Mouse (Mus musculus): ENCODE results near the gene Kazald1.
A peak's percentile ranks its signal among the peaks of the same experiment; 100 is the strongest.

Gene Kazald1

DNA sequence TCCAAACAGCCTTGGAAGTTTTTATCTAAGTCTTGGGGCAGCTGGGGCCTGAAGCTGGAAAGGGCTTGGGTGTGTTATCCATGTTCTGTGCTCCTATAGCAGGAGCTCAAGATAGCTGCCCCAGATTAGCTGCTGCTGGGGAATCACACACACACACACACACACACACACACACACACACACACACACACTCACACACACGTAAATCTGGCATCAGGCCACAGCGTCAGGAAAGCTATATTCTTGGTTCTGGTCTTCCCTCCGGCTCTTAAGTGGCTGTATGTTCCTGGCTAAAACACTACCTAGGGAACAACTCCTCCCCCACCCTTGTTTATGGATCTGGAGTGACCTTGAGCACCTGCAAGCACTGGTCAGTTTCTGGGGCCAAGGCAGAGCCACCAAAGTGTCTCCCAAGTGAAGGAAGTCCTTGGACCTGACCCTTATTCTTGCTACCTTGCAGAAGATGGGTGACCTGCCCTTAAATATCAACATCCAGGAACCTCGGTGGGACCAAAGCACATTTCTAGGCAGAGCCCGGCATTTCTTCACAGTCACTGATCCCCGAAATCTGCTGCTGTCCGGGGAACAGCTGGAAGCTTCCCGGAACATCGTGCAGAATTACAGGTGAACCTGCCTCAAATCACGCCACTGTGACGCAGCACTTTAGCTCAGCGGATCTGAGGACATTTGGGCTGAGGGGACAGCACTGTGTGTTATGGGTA, 26.2 kb upstream of the Kazald1 start:
- DNase-seq: no peak

- no peak for DNase-seq
Observed at GRCm38 (mm10) chr19:45049523-45049922, 25.5 kb upstream of the Kazald1 start.

GRCm38 (mm10) chr19:45053451-45053850, 21.6 kb upstream of the Kazald1 start:
- no peak for DNase-seq

- no peak for DNase-seq
Observed at GRCm38 (mm10) chr19:45054892-45055690, 19.9 kb upstream of the Kazald1 start.

DNA sequence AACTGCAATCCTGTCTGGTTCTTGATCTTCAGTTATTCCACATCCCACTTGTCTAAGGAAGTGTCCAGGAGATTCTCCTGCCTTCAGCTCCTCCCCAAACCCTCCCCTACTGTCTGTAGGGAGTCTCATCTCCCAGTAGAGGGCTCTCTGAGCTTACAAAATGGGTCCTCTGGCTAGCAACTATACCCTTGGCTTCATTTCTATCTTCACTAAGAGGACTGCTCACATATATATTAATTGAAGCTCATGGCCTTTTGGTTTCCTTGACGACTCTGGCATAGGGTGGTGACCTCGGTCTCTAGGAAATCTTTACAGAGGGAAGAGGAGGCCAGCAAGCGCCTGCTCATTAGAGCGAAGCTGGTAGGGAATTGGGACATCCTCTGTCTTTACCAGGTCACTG, 18.7 kb upstream of the Kazald1 start:
- DNase-seq: no peak

- peak; percentile 66 for DNase-seq
Observed at GRCm38 (mm10) chr19:45056908-45057698, 17.9 kb upstream of the Kazald1 start.

DNA sequence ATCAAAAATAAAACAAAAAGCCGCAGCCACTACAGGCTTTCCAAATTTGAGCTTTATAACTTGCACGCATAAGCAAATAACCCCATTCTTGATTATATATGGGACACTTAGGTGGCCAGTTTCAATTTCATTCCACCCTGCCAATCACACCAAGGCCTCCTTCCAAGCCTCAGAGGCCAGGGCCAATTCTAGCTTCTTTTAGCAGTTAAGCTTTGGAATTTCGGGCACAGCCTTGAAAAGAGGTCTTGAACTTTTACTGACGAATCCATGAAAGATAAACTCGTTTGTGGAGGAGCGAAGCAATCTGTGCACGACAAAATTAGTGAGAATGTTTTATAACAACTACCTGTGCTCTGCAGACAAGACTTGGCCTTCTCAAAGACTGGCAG, 17.3 kb upstream of the Kazald1 start:
- DNase-seq: no peak

- DNase-seq: peak; percentile 89
Observed at GRCm38 (mm10) chr19:45058113-45058839, 16.8 kb upstream of the Kazald1 start.

- DNase-seq: peak; percentile 33
Observed at GRCm38 (mm10) chr19:45058841-45059240, 16.2 kb upstream of the Kazald1 start.

GRCm38 (mm10) chr19:45063565-45064292, 11.3 kb upstream of the Kazald1 start:
- DNase-seq: peak; percentile 74

DNA sequence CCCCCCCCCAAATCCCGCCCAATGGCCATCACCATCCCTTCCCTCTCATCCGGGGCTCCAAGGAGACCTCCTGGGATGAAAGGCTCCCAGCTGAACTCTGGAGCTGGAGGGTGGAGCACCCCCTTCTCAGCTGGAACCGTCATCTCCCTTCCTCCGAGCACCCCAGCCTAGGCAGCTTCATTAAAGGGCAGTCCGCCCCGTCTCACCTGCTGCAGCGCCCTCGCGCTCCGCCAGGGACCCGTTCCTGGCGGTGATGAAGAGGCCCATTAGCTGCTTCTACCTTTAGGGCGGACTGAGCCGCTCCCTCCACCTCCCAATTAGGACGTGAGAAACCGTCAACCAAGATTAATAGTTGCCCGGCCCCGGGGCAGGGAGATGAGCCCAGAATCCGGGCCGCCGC, 9.8 kb upstream of the Kazald1 start:
- no peak for DNase-seq

- no peak for DNase-seq
Observed at GRCm38 (mm10) chr19:45067170-45067569, 7.9 kb upstream of the Kazald1 start.

DNA sequence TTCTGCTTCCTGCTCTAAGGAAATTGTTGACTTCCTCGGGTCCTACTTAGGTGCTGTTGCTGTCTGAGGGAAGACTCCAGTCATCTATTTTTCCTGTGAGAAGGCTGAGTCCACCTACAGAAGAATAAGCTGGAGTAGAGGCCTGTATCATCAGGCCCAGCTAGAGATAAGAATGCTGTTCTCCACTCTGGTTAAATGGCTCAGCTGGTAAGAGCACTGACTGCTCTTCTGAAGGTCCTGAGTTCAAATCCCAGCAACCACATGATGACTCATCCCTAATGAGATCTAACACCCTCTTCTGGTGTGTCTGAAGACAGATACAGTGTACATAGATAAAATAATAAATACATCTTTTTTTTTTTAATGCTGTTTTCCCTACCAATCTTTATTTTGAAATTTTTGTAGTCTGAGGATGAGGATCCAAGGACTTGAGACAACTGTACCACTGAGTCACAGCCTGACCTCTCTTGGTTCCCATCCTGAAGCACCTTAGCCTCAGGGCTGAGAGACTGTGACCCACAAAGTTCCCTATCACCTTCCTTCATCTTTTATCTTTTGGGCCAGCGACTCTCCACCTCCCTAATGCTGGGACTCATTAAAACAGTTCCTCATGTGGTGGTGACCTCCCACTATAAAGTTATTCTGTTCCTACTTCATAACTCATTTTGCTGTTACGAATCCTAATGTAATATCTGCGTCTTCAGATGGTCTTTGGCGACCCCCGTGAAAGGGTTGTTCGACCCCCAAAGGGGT, 7.1 kb upstream of the Kazald1 start:
- DNase-seq: no peak

GRCm38 (mm10) chr19:45073871-45074542, 1.0 kb upstream of the Kazald1 start:
- DNase-seq: peak; percentile 99

GRCm38 (mm10) chr19:45075323-45076035, 438 bp downstream of the Kazald1 start:
- DNase-seq: peak; percentile 33

DNA sequence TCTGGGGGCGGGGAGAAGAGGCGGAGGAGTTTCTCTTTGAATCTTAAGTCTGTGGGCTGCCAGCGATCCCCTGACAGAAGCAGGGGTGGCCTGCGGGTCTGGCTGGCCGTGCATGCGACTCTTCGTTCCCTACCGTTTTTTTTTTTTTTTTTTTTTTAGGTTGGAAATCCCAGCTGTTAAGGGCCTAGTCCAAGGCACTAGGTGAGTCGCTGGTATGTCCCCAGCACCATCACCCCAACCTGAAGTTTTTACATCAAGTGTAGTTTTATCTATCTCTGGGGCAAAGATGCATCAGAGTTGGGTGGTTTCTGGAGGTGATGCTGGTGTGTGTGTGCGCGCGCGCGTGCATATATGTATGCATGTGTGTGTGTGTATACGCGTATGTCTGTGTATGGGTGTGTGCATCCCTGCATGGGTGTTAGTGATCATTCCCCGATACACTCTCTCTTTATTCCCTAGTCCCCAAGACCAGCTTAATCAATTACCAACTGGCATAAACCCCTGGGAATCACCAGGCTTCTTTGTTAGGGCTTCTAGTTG, 1.1 kb downstream of the Kazald1 start:
- peak; percentile 30 for DNase-seq

DNA sequence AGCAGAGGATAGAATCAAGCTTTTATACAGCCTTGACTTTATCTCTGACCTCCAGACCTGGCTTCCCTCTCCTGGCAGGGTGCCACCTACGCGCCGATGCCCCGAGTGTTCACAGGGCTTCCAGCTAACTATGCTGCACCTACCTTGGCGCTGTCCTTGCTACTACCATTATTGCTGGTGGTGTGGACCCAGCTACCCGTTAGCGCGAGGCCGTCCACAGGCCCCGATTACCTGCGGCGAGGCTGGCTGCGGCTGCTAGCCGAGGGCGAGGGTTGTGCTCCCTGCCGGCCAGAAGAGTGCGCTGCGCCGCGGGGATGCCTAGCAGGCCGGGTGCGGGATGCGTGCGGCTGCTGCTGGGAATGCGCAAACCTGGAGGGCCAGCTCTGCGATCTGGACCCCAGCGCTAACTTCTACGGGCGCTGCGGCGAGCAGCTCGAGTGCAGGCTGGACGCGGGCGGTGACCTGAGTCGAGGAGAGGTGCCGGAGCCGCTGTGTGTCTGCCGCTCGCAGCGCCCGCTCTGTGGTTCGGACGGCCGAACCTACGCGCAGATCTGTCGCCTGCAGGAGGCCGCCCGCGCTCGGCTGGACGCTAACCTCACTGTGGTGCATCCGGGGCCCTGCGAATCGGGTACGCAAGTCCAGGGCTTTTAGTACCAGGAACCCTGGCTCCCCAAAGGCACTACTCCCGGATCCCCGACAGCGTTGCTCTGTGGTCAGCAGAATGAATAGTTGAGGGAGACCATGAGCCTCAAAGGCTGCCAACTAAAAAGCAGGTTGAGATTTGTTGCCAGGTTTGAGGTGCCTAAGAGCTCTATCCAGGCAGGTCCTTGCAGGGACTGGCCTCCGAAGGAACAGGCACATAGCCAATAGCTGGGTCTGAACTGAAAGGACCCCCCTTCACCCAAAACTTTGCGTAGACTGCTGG, 1.8 kb downstream of the Kazald1 start:
- peak; percentile 78 for DNase-seq

Data from thymus, postnatal 4 days (tissue).